Mouse (Mus musculus): Measurements from ENCODE around the gene Mpz. TPM values are rescaled to one million over a fixed set of nuclear protein-coding genes. Genes with fewer than 3 reads are reported as not detected.

Gene Mpz
- total RNA-seq, 2 experiments from 2014 or later = not detected

DNA sequence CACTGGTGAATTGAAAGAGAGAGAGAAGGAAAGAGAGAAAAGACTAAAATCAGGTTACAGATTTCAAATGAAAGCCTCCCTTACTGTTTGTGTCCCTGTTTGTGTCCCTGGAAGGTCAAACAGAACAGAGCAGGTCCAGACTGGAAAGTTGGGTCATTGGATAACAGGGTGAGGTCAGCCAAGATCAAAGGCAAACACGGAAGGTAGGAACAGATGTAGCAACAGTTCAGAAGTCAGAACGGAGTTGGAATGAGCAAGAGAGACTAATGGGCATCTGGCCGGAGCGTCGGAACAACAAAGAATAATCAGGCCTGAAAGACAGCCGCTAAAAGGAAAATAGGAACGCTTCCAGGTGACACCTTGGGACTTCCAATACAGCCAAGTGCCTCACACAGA lies 53.7 kb downstream of the Mpz start:
- intact Hi-C loops (cut with DNase I) = no loop called here
- no peak for DNase-seq (ENCODE audit: low spot score in 2 of 2)

DNA sequence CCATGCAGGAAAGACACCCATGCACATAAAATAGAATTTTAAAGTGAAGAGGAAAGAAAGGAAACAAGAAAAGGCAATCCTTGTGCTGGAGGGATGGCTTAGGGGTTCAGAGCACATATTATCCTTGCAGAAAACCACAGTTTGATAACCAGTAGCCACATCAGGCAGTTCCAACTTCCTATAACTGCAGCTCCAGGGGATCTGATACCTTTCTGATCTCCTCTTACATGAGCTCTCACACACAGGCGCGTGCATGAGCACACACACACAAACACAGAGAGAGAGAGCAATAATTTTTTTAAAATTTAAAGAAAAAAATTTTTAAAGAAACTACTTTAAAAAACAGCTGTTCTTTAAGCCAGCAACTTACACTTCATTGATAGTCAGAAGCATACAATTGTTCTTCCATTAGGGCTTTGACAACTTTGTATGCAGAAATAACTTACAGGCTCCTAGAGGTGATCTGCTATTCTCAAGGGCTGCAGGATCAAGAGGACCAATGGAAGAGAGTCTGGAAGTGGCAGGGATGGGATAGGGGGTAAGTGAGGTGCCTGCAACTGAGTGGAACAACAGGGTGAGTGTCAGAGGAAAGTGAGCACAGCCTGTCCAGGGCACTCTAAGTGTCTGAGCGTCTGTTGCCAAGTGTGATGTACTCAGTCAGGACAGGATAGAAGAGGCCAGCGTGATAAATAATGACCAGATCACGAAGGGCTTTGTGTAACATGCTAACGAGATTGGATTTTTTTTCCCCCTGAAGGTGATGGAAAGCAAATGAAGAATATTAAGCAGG lies 55.4 kb downstream of the Mpz start:
- intact Hi-C loops (cut with DNase I) = no loop called here

DNA sequence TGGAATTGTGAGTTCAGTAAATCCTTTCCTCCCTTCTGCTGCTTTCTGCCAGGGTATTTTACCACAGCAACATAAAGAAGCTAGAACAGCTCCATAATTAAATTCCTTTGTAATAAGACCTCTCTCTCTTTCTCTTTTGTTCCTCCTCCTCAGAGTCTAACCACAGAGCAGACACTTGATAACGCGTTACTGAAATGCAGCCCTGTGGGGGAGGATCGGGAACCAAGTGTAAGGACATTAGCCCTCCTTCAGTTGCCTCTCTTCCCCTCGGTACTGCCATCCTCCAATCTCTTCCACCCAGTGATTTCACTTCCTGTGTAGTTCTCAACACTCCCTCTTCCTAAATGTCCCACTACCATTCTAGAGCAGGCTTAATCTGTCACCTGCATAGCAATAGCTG lies 58.9 kb downstream of the Mpz start:
- no peak for DNase-seq (ENCODE audit: low spot score in 2 of 2)
- intact Hi-C loops (cut with DNase I) = no loop called here

More for the DNA sequence above, 55.4 kb downstream of the Mpz start:
- DNase-seq (ENCODE audit: low spot score in 2 of 2) = no peak

Other genes starting within 250 kb of the Mpz start
- gene Fcrlb, start 237.8 kb upstream of the Mpz start, total RNA-seq (2021) = under 1 TPM; 0.34 to 0.37 TPM
- gene Fcrla, start 223.1 kb upstream of the Mpz start, total RNA-seq (2021) = not detected
- gene Fcgr2b, start 174.2 kb upstream of the Mpz start, total RNA-seq (2021) = 1 to 10 TPM; 3.6 to 6.2 TPM
- gene Fcgr4, start 131.8 kb upstream of the Mpz start, total RNA-seq (2021) = not detected
- gene Fcgr3, start 85.8 kb upstream of the Mpz start, total RNA-seq (2021) = 10 to 100 TPM; 13.8 TPM
- under 1 TPM; 0.34 to 0.43 TPM for gene Cfap126, start 36.8 kb upstream of the Mpz start, total RNA-seq (2021)
- 100 to 1,000 TPM; 199 to 205 TPM for gene Sdhc, start 108 bp upstream of the Mpz start, total RNA-seq (2021)
- gene Pcp4l1, start 45.6 kb downstream of the Mpz start, total RNA-seq (2021) = 100 to 1,000 TPM in 1 of 2 experiments, 10 to 100 TPM in 1; 70.0 to 130 TPM
- gene Nr1i3, start 63.3 kb downstream of the Mpz start, total RNA-seq (2021) = under 1 TPM in 1 of 2 experiments, not detected in 1; 0.21 TPM
- 10 to 100 TPM; 71.8 to 89.6 TPM for gene Tomm40l, start 71.8 kb downstream of the Mpz start, total RNA-seq (2021)
- 1 to 10 TPM; 2.7 to 3.1 TPM for gene Apoa2, start 74.3 kb downstream of the Mpz start, total RNA-seq (2021)
- gene Fcer1g, start 83.7 kb downstream of the Mpz start, total RNA-seq (2021) = 10 to 100 TPM; 14.9 to 15.1 TPM
- 10 to 100 TPM; 10.9 to 12.8 TPM for gene Adamts4, start 99.7 kb downstream of the Mpz start, total RNA-seq (2021)
- 100 to 1,000 TPM; 258 to 278 TPM for gene Ndufs2, start 100.7 kb downstream of the Mpz start, total RNA-seq (2021)
- gene B4galt3, start 119.6 kb downstream of the Mpz start, total RNA-seq (2021) = 10 to 100 TPM; 58.1 to 63.6 TPM
- gene Ppox, start 130.5 kb downstream of the Mpz start, total RNA-seq (2021) = 10 to 100 TPM; 19.9 to 29.4 TPM
- gene Usp21, start 137.3 kb downstream of the Mpz start, total RNA-seq (2021) = 10 to 100 TPM; 59.6 to 64.1 TPM
- gene Ufc1, start 144.3 kb downstream of the Mpz start, total RNA-seq (2021) = 100 to 1,000 TPM; 105 to 115 TPM
- gene Dedd, start 178.4 kb downstream of the Mpz start, total RNA-seq (2021) = 10 to 100 TPM; 38.2 to 39.8 TPM
- 10 to 100 TPM; 42.2 to 43.4 TPM for gene Nit1, start 194.9 kb downstream of the Mpz start, total RNA-seq (2021)
- gene Pfdn2, start 195.0 kb downstream of the Mpz start, total RNA-seq (2021) = 100 to 1,000 TPM; 154 to 158 TPM
- 1 to 10 TPM; 6.2 TPM for gene Klhdc9, start 210.1 kb downstream of the Mpz start, total RNA-seq (2021)
- 1 to 10 TPM; 1.9 to 2.1 TPM for gene Nectin4, start 219.4 kb downstream of the Mpz start, total RNA-seq (2021)
- gene Arhgap30, start 238.2 kb downstream of the Mpz start, total RNA-seq (2021) = 1 to 10 TPM; 1.9 to 2.8 TPM

Measured in left cerebral cortex, postnatal 25 days (tissue).